Mouse (Mus musculus) neural tube, embryonic 15.5 days (tissue): Measurements from ENCODE around the gene 1700092M07Rik. TPM values are rescaled to one million over a fixed set of nuclear protein-coding genes. Genes with fewer than 3 reads are reported as not detected.

ENCODE experiments used
- ATAC-seq: fragments of 200-750 bp; cut with Nextera tagmentation; 2 replicates; pipeline ENCODE4 v1.8.0; 2017; ENCODE audit warnings: mild to moderate bottlenecking, moderate TSS enrichment, moderate library complexity; ENCODE audit not compliant: low FRiP score
- H3K27ac ChIP-seq: fragments of 300-500 bp; sonication (generic); replicated peaks from 2 replicates; pipeline ENCODE4 v1.5.1; 2015; ENCODE audit warnings: mild to moderate bottlenecking, inconsistent platforms
- H3K27me3 ChIP-seq: fragments of 300-500 bp; sonication (generic); replicated peaks from 2 replicates; pipeline ENCODE4 v1.6.1; 2015; ENCODE audit warnings: inconsistent platforms
- H3K36me3 ChIP-seq: fragments of 300-500 bp; sonication (generic); 2 replicates; pipeline ENCODE4 v1.6.1; 2015; ENCODE audit warnings: inconsistent platforms
- H3K4me1 ChIP-seq: fragments of 300-500 bp; sonication (generic); 2 replicates; pipeline ENCODE4 v1.6.1; 2015; ENCODE audit warnings: inconsistent platforms
- H3K4me2 ChIP-seq: fragments of 300-500 bp; sonication (generic); 2 replicates; pipeline ENCODE4 v1.6.1; 2015; ENCODE audit warnings: inconsistent platforms, mild to moderate bottlenecking, moderate library complexity
- H3K4me3 ChIP-seq: fragments of 300-500 bp; sonication (generic); replicated peaks from 2 replicates; pipeline ENCODE4 v1.5.1; 2015; ENCODE audit warnings: mild to moderate bottlenecking, inconsistent platforms
- H3K9ac ChIP-seq: fragments of 300-500 bp; sonication (generic); replicated peaks from 2 replicates; pipeline ENCODE4 v1.6.1; 2015; ENCODE audit warnings: mild to moderate bottlenecking, inconsistent platforms
- H3K9me3 ChIP-seq: fragments of 300-500 bp; sonication (generic); replicated peaks from 2 replicates; pipeline ENCODE4 v1.6.1; 2016; ENCODE audit warnings: inconsistent platforms
- WGBS: fragments of 180-500 bp; shearing (Covaris S2); methylation state at CpG from one replicate; pipeline ENCODE4 v1.1.7; 2015; ENCODE audit warnings: mixed read lengths; 5-methylcytosine and 5-hydroxymethylcytosine counted together
- microRNA-seq: library from miRNA; unstranded; fragments of <30 nt; microRNA quantifications from one replicate; pipeline ENCODE4, GENCODE M21; 2017
- polyA plus RNA-seq: library from polyadenylated mRNA; unstranded; fragments of >200 nt; fragmentation: Nextera tagmentation; extraction: Ambion mirVana; gene quantifications from 2 replicates; pipeline ENCODE4 v1.2.1, GENCODE M21; 2015

The 1700092M07Rik gene
- polyA plus RNA-seq, 1 experiment from 2014 or later: 1.5 TPM

- H3K27ac ChIP-seq: no peak overlapping the region
- no peak for ATAC-seq
- H3K4me2 ChIP-seq: no peak overlapping the region
- no peaks in the 10 kb centered on the region for H3K9me3 ChIP-seq
- no peak overlapping the region for H3K9ac ChIP-seq
- peaks cover 18% of the 10 kb centered on the region for H3K4me1 ChIP-seq
- 22% methylated on average over 3 of the region's 3 CpGs for WGBS
- no peaks in the 10 kb centered on the region for H3K27me3 ChIP-seq
- peaks cover 21% of the 10 kb centered on the region for H3K36me3 ChIP-seq
- no peak overlapping the region for H3K4me3 ChIP-seq
Measured at GRCm38 (mm10) chr19:8788521-8788920, 48.0 kb downstream of the 1700092M07Rik start.

GRCm38 (mm10) chr19:8789171-8789570 is 48.7 kb downstream of the 1700092M07Rik start:
- no peaks in the 10 kb centered on the region for H3K9me3 ChIP-seq
- H3K4me3 ChIP-seq: no peak overlapping the region
- H3K27ac ChIP-seq: no peak overlapping the region
- H3K9ac ChIP-seq: no peak overlapping the region
- no peaks in the 10 kb centered on the region for H3K27me3 ChIP-seq
- ATAC-seq: no peak
- peaks cover 18% of the 10 kb centered on the region for H3K4me1 ChIP-seq
- WGBS: 69% methylated on average over 1 of the region's 1 CpGs
- peaks cover 26% of the 10 kb centered on the region for H3K36me3 ChIP-seq
- no peak overlapping the region for H3K4me2 ChIP-seq

- no peak overlapping the region for H3K9ac ChIP-seq
- H3K4me2 ChIP-seq: no peak overlapping the region
- H3K36me3 ChIP-seq: peaks cover 36% of the 10 kb centered on the region
- no peak overlapping the region for H3K4me3 ChIP-seq
- H3K27me3 ChIP-seq: no peaks in the 10 kb centered on the region
- H3K27ac ChIP-seq: no peak overlapping the region
- WGBS: 81% methylated on average over 7 of the region's 7 CpGs
- peaks cover 12% of the 10 kb centered on the region for H3K4me1 ChIP-seq
- no peak for ATAC-seq
- H3K9me3 ChIP-seq: no peaks in the 10 kb centered on the region
Measured at GRCm38 (mm10) chr19:8790171-8790570, 49.7 kb downstream of the 1700092M07Rik start.

Small RNA genes lying within 50 kb of the gene (microRNA-seq; reads per million reads assigned to microRNA genes)
- not detected for gene Mir6992

Other genes with a start within 250 kb of the 1700092M07Rik start
- gene Slc22a8, start 149.5 kb upstream of the 1700092M07Rik start, polyA plus RNA-seq: 9.1 and 10.7 TPM in 2 replicates
- 0.82 and 1.8 TPM in 2 replicates for gene Slc22a6, start 122.7 kb upstream of the 1700092M07Rik start, polyA plus RNA-seq
- gene Chrm1, start 76.9 kb upstream of the 1700092M07Rik start, polyA plus RNA-seq: 0.35 and 0.70 TPM in 2 replicates
- gene Slc3a2, start 17.3 kb upstream of the 1700092M07Rik start, polyA plus RNA-seq: 158 and 159 TPM in 2 replicates
- gene Wdr74, start 4.9 kb upstream of the 1700092M07Rik start, polyA plus RNA-seq: 91.0 and 95.2 TPM in 2 replicates
- 124 and 127 TPM in 2 replicates for gene Stx5a, start 695 bp downstream of the 1700092M07Rik start, polyA plus RNA-seq
- gene Nxf1, start 16.4 kb downstream of the 1700092M07Rik start, polyA plus RNA-seq: 127 and 140 TPM in 2 replicates
- 218 and 235 TPM in 2 replicates for gene Tmem223, start 30.3 kb downstream of the 1700092M07Rik start, polyA plus RNA-seq
- 28.2 and 46.3 TPM in 2 replicates for gene Tmem179b, start 33.7 kb downstream of the 1700092M07Rik start, polyA plus RNA-seq
- 28.5 and 29.4 TPM in 2 replicates for gene Taf6l, start 45.7 kb downstream of the 1700092M07Rik start, polyA plus RNA-seq
- 143 and 147 TPM in 2 replicates for gene Polr2g, start 57.9 kb downstream of the 1700092M07Rik start, polyA plus RNA-seq
- 6.5 TPM in 2 replicates for gene Zbtb3, start 61.8 kb downstream of the 1700092M07Rik start, polyA plus RNA-seq
- gene Ttc9c, start 78.6 kb downstream of the 1700092M07Rik start, polyA plus RNA-seq: 54.2 and 57.3 TPM in 2 replicates
- gene Hnrnpul2, start 79.3 kb downstream of the 1700092M07Rik start, polyA plus RNA-seq: 5.1 and 5.9 TPM in 2 replicates
- not detected in 2 replicates for gene AC129217.1, start 89.1 kb downstream of the 1700092M07Rik start, polyA plus RNA-seq
- 107 and 110 TPM in 2 replicates for gene Bscl2, start 96.7 kb downstream of the 1700092M07Rik start, polyA plus RNA-seq
- 414 and 512 TPM in 2 replicates for gene Gng3, start 98.5 kb downstream of the 1700092M07Rik start, polyA plus RNA-seq
- gene Lrrn4cl, start 110.0 kb downstream of the 1700092M07Rik start, polyA plus RNA-seq: 1.1 and 1.4 TPM in 2 replicates
- gene Ubxn1, start 130.8 kb downstream of the 1700092M07Rik start, polyA plus RNA-seq: 138 and 156 TPM in 2 replicates
- gene Uqcc3, start 140.2 kb downstream of the 1700092M07Rik start, polyA plus RNA-seq: 62.6 and 65.7 TPM in 2 replicates
- gene Lbhd1, start 143.0 kb downstream of the 1700092M07Rik start, polyA plus RNA-seq: 44.5 and 47.3 TPM in 2 replicates
- not detected in 2 replicates for gene Gm49403, start 143.2 kb downstream of the 1700092M07Rik start, polyA plus RNA-seq
- 40.1 and 48.2 TPM in 2 replicates for gene 1810009A15Rik, start 148.1 kb downstream of the 1700092M07Rik start, polyA plus RNA-seq
- 0.27 and 0.45 TPM in 2 replicates for gene Gm49416, start 148.2 kb downstream of the 1700092M07Rik start, polyA plus RNA-seq
- gene Ints5, start 152.3 kb downstream of the 1700092M07Rik start, polyA plus RNA-seq: 31.0 and 35.4 TPM in 2 replicates
- 75.4 and 82.2 TPM in 2 replicates for gene Ganab, start 157.4 kb downstream of the 1700092M07Rik start, polyA plus RNA-seq
- 80.4 and 89.1 TPM in 2 replicates for gene B3gat3, start 179.7 kb downstream of the 1700092M07Rik start, polyA plus RNA-seq
- 3.0 and 3.2 TPM in 2 replicates for gene Rom1, start 188.6 kb downstream of the 1700092M07Rik start, polyA plus RNA-seq
- gene Eml3, start 188.8 kb downstream of the 1700092M07Rik start, polyA plus RNA-seq: 13.9 and 17.1 TPM in 2 replicates
- gene Mta2, start 201.2 kb downstream of the 1700092M07Rik start, polyA plus RNA-seq: 94.8 and 117 TPM in 2 replicates
- gene Tut1, start 213.1 kb downstream of the 1700092M07Rik start, polyA plus RNA-seq: 25.4 and 26.0 TPM in 2 replicates
- gene Eef1g, start 226.3 kb downstream of the 1700092M07Rik start, polyA plus RNA-seq: 291 and 348 TPM in 2 replicates
- gene Ahnak, start 248.6 kb downstream of the 1700092M07Rik start, polyA plus RNA-seq: 4.4 and 8.0 TPM in 2 replicates